8 mouse cellular contexts compared by ENCODE assay signal in genomic region chr11:98968079-98968478, GRCm38 (mm10). TPM values are rescaled to one million over a fixed set of nuclear protein-coding genes. Genes with fewer than 3 reads are reported as not detected.
A peak's percentile ranks its signal among the peaks of the same experiment; 100 is the strongest.
DNase-seq lines count a peak whose midpoint lies in the region; ATAC-seq lines count a peak whose summit lies in the region.
"Had no signal": no experiment of that assay in that cellular context is flagged by ENCODE, and none has a peak within 500 bp of the region (broad histone marks: within the 10 kb centered on the region; RNA-seq: fewer than 3 reads in every experiment).

No protein-coding gene starts in this region.

- H3K4me3 ChIP-seq in liver, embryonic 11.5 days (ENCODE audit: low read depth, low read length), result no peak overlapping the region
- peak overlapping the region; percentile 41; the same call in 1 of the 2 replicates for H3K4me3 ChIP-seq in forebrain, embryonic 10.5 days
- H3K4me3 ChIP-seq in hindbrain, embryonic 13.5 days, result peak overlapping the region; percentile 10
- H3K4me3 ChIP-seq in neural tube, embryonic 12.5 days, result peak overlapping the region; percentile 26

- ATAC-seq in liver, embryonic 11.5 days (replicated peaks; ENCODE audit: low FRiP score), result no peak
- ATAC-seq in hindbrain, embryonic 13.5 days (ENCODE audit: low FRiP score), result no peak
- ATAC-seq in neural tube, embryonic 12.5 days (ENCODE audit: low FRiP score, low read depth), result no peak

- no peaks in the 10 kb centered on the region for H3K9me3 ChIP-seq in liver, embryonic 11.5 days (ENCODE audit: control insufficient read depth, low read length)
- no peaks in the 10 kb centered on the region for H3K9me3 ChIP-seq in forebrain, embryonic 10.5 days
- no peaks in the 10 kb centered on the region for H3K9me3 ChIP-seq in hindbrain, embryonic 13.5 days
- H3K9me3 ChIP-seq in neural tube, embryonic 12.5 days, result no peaks in the 10 kb centered on the region

- intact Hi-C loops in left cerebral cortex, postnatal 25 days (cut with DNase I), result no loop called here

- H3K4me1 ChIP-seq in liver, embryonic 11.5 days (replicated peaks; ENCODE audit: control insufficient read depth, insufficient read depth, low read length), result peaks cover 68% of the 10 kb centered on the region
- H3K4me1 ChIP-seq in forebrain, embryonic 10.5 days, result peaks cover 86% of the 10 kb centered on the region
- H3K4me1 ChIP-seq in hindbrain, embryonic 13.5 days (replicated peaks), result peaks cover 94% of the 10 kb centered on the region
- H3K4me1 ChIP-seq in neural tube, embryonic 12.5 days, result peaks cover 89% of the 10 kb centered on the region

- DNase-seq in liver, embryonic 11.5 days (ENCODE audit: low spot score), result no peak
- DNase-seq in liver, result no peak
- DNase-seq in forebrain, embryonic 10.5 days (ENCODE audit: extremely low spot score, low spot score), result no peak
- no peak for DNase-seq in right cerebral cortex, postnatal 10 days (ENCODE audit: low spot score in 2 of 2)
- no peak for DNase-seq in left cerebral cortex, postnatal 25 days (ENCODE audit: low spot score in 2 of 2)

- peaks cover 25% of the 10 kb centered on the region for H3K27me3 ChIP-seq in liver, embryonic 11.5 days (replicated peaks; ENCODE audit: control insufficient read depth, insufficient read depth, low read length)
- H3K27me3 ChIP-seq in forebrain, embryonic 10.5 days (ENCODE audit: poor library complexity, severe bottlenecking), result peaks cover 42% of the 10 kb centered on the region
- no peaks in the 10 kb centered on the region for H3K27me3 ChIP-seq in hindbrain, embryonic 13.5 days
- no peaks in the 10 kb centered on the region for H3K27me3 ChIP-seq in neural tube, embryonic 12.5 days (replicated peaks)

- 70% methylated on average over 16 of the region's 16 CpGs for WGBS in liver, embryonic 11.5 days
- 86% methylated on average over 16 of the region's 16 CpGs for WGBS in forebrain, embryonic 10.5 days
- 27% methylated on average over 16 of the region's 16 CpGs for WGBS in hindbrain, embryonic 13.5 days
- whole genome bisulfite sequencing in neural tube, embryonic 12.5 days, result 29% methylated on average over 16 of the region's 16 CpGs

- peaks cover 19% of the 10 kb centered on the region for H3K36me3 ChIP-seq in liver, embryonic 11.5 days (ENCODE audit: control insufficient read depth, insufficient read depth, low read length)
- H3K36me3 ChIP-seq in forebrain, embryonic 10.5 days (replicated peaks), result peaks cover 55% of the 10 kb centered on the region
- peaks cover 25% of the 10 kb centered on the region for H3K36me3 ChIP-seq in hindbrain, embryonic 13.5 days
- peaks cover 39% of the 10 kb centered on the region for H3K36me3 ChIP-seq in neural tube, embryonic 12.5 days

- H3K27ac ChIP-seq in liver, embryonic 11.5 days (ENCODE audit: low read depth, low read length), result peak overlapping the region; percentile 45; the same call in 1 of the 2 replicates
- H3K27ac ChIP-seq in forebrain, embryonic 10.5 days, result peak overlapping the region; percentile 84
- H3K27ac ChIP-seq in hindbrain, embryonic 13.5 days, result peak overlapping the region; percentile 95
- peak overlapping the region; percentile 97 for H3K27ac ChIP-seq in neural tube, embryonic 12.5 days
- H3K27ac ChIP-seq: liver, embryonic 14.5 days had no signal

- no peak overlapping the region for H3K9ac ChIP-seq in liver, embryonic 11.5 days (ENCODE audit: low read depth, low read length)
- H3K9ac ChIP-seq in hindbrain, embryonic 13.5 days, result peak overlapping the region; percentile 85
- peak overlapping the region; percentile 84 for H3K9ac ChIP-seq in neural tube, embryonic 12.5 days
- H3K9ac ChIP-seq: liver, embryonic 14.5 days had no signal

- no peak overlapping the region for H3K4me2 ChIP-seq in liver, embryonic 11.5 days
- peak overlapping the region; percentile 99 for H3K4me2 ChIP-seq in hindbrain, embryonic 13.5 days
- H3K4me2 ChIP-seq in neural tube, embryonic 12.5 days (replicated peaks), result peak overlapping the region; percentile 96

RNA-seq across cellular contexts. Expression of gene Gjd3, which starts 14.7 kb away (rescaled TPM):
- polyA plus RNA-seq in liver, embryonic 11.5 days (2014; fragmentation: Nextera tagmentation; extraction: Ambion mirVana), result 0.21 and 0.22 TPM in 2 replicates
- 0.20 and 0.24 TPM in 2 replicates for polyA plus RNA-seq in forebrain, embryonic 10.5 days (2016; fragmentation: Nextera tagmentation; extraction: Ambion mirVana)
- 1.5 and 1.6 TPM in 2 replicates for polyA plus RNA-seq in hindbrain, embryonic 13.5 days (2015; fragmentation: Nextera tagmentation; extraction: Ambion mirVana)
- 1.8 and 2.0 TPM in 2 replicates for polyA plus RNA-seq in neural tube, embryonic 12.5 days (2016; fragmentation: Nextera tagmentation; extraction: Ambion mirVana)
- 1 to 10 TPM; 2.9 to 3.0 TPM for total RNA-seq in left cerebral cortex, postnatal 25 days (2021)
- polyA plus RNA-seq: liver, embryonic 14.5 days had no signal

RNA-seq across cellular contexts. Expression of gene Rara, which starts 40.5 kb away (rescaled TPM):
- polyA plus RNA-seq in liver, embryonic 11.5 days (2014; fragmentation: Nextera tagmentation; extraction: Ambion mirVana), result 18.6 and 20.1 TPM in 2 replicates
- polyA plus RNA-seq in forebrain, embryonic 10.5 days (2016; fragmentation: Nextera tagmentation; extraction: Ambion mirVana), result 16.9 and 19.3 TPM in 2 replicates
- polyA plus RNA-seq in hindbrain, embryonic 13.5 days (2015; fragmentation: Nextera tagmentation; extraction: Ambion mirVana), result 17.1 and 20.3 TPM in 2 replicates
- 51.1 and 52.5 TPM in 2 replicates for polyA plus RNA-seq in neural tube, embryonic 12.5 days (2016; fragmentation: Nextera tagmentation; extraction: Ambion mirVana)
- 10 to 100 TPM in 1 of 2 experiments, 1 to 10 TPM in 1; 9.4 to 12.1 TPM for total RNA-seq in left cerebral cortex, postnatal 25 days (2021)

RNA-seq across cellular contexts. Expression of gene Top2a, which starts 55.9 kb away (rescaled TPM):
- 315 and 330 TPM in 2 replicates for polyA plus RNA-seq in liver, embryonic 11.5 days (2014; fragmentation: Nextera tagmentation; extraction: Ambion mirVana)
- 366 and 373 TPM in 2 replicates for polyA plus RNA-seq in forebrain, embryonic 10.5 days (2016; fragmentation: Nextera tagmentation; extraction: Ambion mirVana)
- polyA plus RNA-seq in hindbrain, embryonic 13.5 days (2015; fragmentation: Nextera tagmentation; extraction: Ambion mirVana), result 55.7 and 62.2 TPM in 2 replicates
- 190 and 194 TPM in 2 replicates for polyA plus RNA-seq in neural tube, embryonic 12.5 days (2016; fragmentation: Nextera tagmentation; extraction: Ambion mirVana)
- 1 to 10 TPM in 1 of 2 experiments, under 1 TPM in 1; 0.87 to 1.3 TPM for total RNA-seq in left cerebral cortex, postnatal 25 days (2021)

Comparison
In these comparisons a context has a peak if more than half of its experiments do, and no peak if none do; other contexts are left out.
1. H3K27ac ChIP-seq: peak in every context shown above with its lines; median percentile 97 in neural tube, embryonic 12.5 days; 95 in hindbrain, embryonic 13.5 days; 84 in forebrain, embryonic 10.5 days; 45 in liver, embryonic 11.5 days.